Mouse (Mus musculus): ENCODE measurements around the gene Nedd9. TPM values are rescaled to one million over a fixed set of nuclear protein-coding genes. Genes with fewer than 3 reads are reported as not detected.

Gene Nedd9
- polyA plus RNA-seq (2015; fragmentation: Nextera tagmentation; extraction: Ambion mirVana), result 19.2 and 26.2 TPM in 2 replicates

GRCm38 (mm10) chr13:41486606-41487408, at the start of gene Nedd9:
TSS of gene Nedd9 (minus strand) at chr13:41487362.
- peak within 1 kb of the TSS; percentile 52; the same call in 1 of the 2 replicates for H3K27ac ChIP-seq
- peak; percentile 66; the same call in 1 of the 2 replicates for ATAC-seq (replicated peaks; ENCODE audit: insufficient number of reproducible peaks, insufficient read depth, low FRiP score, low read depth)
- H3K36me3 ChIP-seq, result no peaks in the 10 kb centered on the region
- H3K4me1 ChIP-seq (replicated peaks), result no peaks in the 10 kb centered on the region
- H3K4me2 ChIP-seq, result peak within 1 kb of the TSS; percentile 16; the same call in 1 of the 2 replicates
- no peaks in the 10 kb centered on the region for H3K9me3 ChIP-seq (replicated peaks)
- 47% methylated on average over 15 of the region's 15 CpGs for WGBS
- peak within 1 kb of the TSS; percentile 7; the same call in 1 of the 2 replicates for H3K4me3 ChIP-seq
- no peak within 1 kb of the TSS for H3K9ac ChIP-seq
- no peaks in the 10 kb centered on the region for H3K27me3 ChIP-seq

DNA sequence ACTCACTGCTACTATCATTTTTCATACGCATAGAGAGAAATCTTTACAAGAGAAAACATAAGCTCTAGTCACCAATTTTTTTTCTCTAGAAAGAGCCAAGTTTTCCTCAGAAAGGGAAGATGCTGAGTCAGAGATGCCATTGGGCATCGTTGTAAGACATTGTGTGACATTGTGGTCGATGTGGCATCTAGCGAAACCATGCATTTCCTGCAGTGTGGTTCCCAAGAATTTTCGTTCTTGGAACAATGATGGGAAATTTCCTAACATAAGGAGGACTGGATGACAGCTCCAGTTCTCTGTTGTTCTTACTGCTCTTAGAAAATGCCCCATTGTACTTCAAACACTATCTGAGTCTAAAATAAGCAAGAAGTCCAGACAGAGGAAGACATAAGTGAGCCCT, 45.5 kb upstream of the Nedd9 start:
- 63% methylated on average over 5 of the region's 5 CpGs for whole genome bisulfite sequencing
- no peak overlapping the region for H3K4me3 ChIP-seq
- H3K27me3 ChIP-seq, result no peaks in the 10 kb centered on the region
- H3K9me3 ChIP-seq (replicated peaks), result no peaks in the 10 kb centered on the region
- no peak overlapping the region for H3K9ac ChIP-seq
- H3K36me3 ChIP-seq, result no peaks in the 10 kb centered on the region
- no peak overlapping the region for H3K27ac ChIP-seq
- no peak for ATAC-seq (replicated peaks; ENCODE audit: insufficient number of reproducible peaks, insufficient read depth, low FRiP score, low read depth)
- H3K4me1 ChIP-seq (replicated peaks), result no peaks in the 10 kb centered on the region
- H3K4me2 ChIP-seq, result no peak overlapping the region

- no peak overlapping the region for H3K9ac ChIP-seq
- no peak overlapping the region for H3K27ac ChIP-seq
- ATAC-seq (replicated peaks; ENCODE audit: insufficient number of reproducible peaks, insufficient read depth, low FRiP score, low read depth), result no peak
- H3K4me1 ChIP-seq (replicated peaks), result no peaks in the 10 kb centered on the region
- no peak overlapping the region for H3K4me3 ChIP-seq
- no peaks in the 10 kb centered on the region for H3K27me3 ChIP-seq
- no peak overlapping the region for H3K4me2 ChIP-seq
- H3K36me3 ChIP-seq, result no peaks in the 10 kb centered on the region
- no peaks in the 10 kb centered on the region for H3K9me3 ChIP-seq (replicated peaks)
Observed at GRCm38 (mm10) chr13:41530326-41530725, 43.2 kb upstream of the Nedd9 start.

DNA sequence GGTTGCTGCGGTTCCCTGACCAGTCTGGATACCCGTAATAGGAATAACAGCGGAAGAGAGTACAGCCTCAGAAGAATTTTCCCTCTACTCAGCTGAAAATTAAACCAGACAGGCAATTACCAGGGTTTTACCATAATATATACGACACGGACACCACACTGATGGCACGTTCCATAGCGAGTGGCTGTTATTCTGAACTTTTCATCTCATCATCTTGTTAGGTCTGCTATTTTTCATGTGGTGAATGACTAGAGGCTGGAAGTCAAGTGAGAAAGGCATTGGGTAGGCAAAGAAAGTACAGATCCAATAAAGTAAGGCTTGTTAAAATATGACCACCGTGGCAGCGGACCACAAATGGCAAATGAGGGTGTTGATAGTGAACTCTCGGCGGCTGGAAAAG, 37.0 kb upstream of the Nedd9 start:
- no peak overlapping the region for H3K4me3 ChIP-seq
- no peaks in the 10 kb centered on the region for H3K4me1 ChIP-seq (replicated peaks)
- no peaks in the 10 kb centered on the region for H3K27me3 ChIP-seq
- no peaks in the 10 kb centered on the region for H3K36me3 ChIP-seq
- H3K4me2 ChIP-seq, result no peak overlapping the region
- 93% methylated on average over 11 of the region's 11 CpGs for WGBS
- no peak for ATAC-seq (replicated peaks; ENCODE audit: insufficient number of reproducible peaks, insufficient read depth, low FRiP score, low read depth)
- H3K9ac ChIP-seq, result no peak overlapping the region
- no peak overlapping the region for H3K27ac ChIP-seq
- H3K9me3 ChIP-seq (replicated peaks), result no peaks in the 10 kb centered on the region

DNA sequence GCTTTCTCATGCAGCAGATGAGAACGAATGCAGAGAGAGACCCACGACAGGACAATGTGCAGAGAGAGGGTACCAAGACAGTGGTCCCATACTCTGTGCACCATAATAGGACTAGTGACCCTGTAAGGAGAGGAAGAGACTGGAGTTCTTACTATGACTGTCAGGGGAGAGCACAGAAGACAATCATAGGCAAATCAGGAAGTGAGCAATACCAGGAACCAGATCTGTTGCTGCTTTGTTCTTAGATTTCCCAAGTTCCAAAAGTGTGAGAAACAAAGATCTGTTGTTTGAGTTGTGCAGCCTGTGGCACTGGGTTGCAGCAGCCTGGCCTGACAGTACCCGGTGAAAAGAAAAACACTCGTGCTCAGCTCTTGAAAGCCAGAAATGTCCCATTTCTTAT, 34.1 kb upstream of the Nedd9 start:
- WGBS, result 78% methylated on average over 4 of the region's 4 CpGs
- Histone ChIP-seq H3K4me3 (no peak overlapping the region), H3K27ac (no peak overlapping the region), H3K9me3 (replicated peaks) (no peaks in the 10 kb centered on the region), H3K4me2 (no peak overlapping the region), H3K9ac (no peak overlapping the region), H3K27me3 (no peaks in the 10 kb centered on the region), H3K36me3 (no peaks in the 10 kb centered on the region), H3K4me1 (replicated peaks) (no peaks in the 10 kb centered on the region)
- ATAC-seq (replicated peaks; ENCODE audit: insufficient number of reproducible peaks, insufficient read depth, low FRiP score, low read depth), result no peak

DNA sequence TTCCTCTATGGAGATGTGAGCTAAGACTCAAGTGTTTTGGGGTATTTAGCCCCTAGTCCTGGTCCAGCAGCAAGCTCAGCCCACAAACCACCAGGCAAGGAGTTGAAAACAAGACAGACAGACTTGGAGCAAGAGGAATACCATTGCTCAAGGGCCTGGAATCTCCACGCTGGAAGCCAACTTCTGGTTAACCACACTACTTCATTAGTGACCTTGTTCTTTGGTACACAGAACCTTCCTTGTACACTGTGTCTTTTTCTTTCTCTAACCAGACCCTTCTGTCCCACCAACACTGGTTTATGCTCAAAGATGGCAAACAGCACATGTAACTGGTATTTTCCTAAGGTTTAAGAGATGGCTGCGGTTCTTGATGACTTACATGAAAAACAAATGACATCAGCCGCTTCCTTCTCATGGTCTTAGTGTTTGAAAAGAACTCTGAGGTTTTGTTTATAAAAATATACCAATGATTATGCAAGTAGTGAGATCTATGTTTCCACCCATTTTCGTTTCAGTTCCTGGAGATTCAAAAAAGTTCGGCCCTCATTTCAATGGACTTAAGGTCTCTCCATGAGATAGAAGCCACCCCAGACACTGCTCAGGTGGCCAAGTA, 33.5 kb upstream of the Nedd9 start:
- Histone ChIP-seq H3K4me3 (no peak overlapping the region), H3K27ac (no peak overlapping the region), H3K4me1 (replicated peaks) (no peaks in the 10 kb centered on the region), H3K9me3 (replicated peaks) (no peaks in the 10 kb centered on the region), H3K9ac (no peak overlapping the region), H3K36me3 (no peaks in the 10 kb centered on the region), H3K4me2 (no peak overlapping the region), H3K27me3 (no peaks in the 10 kb centered on the region)
- 84% methylated on average over 5 of the region's 5 CpGs for WGBS
- ATAC-seq (replicated peaks; ENCODE audit: insufficient number of reproducible peaks, insufficient read depth, low FRiP score, low read depth), result no peak

- no peak for ATAC-seq (replicated peaks; ENCODE audit: insufficient number of reproducible peaks, insufficient read depth, low FRiP score, low read depth)
Observed at GRCm38 (mm10) chr13:41519792-41520191, 32.6 kb upstream of the Nedd9 start.

GRCm38 (mm10) chr13:41517193-41517592, 30.0 kb upstream of the Nedd9 start:
- no peak for ATAC-seq (replicated peaks; ENCODE audit: insufficient number of reproducible peaks, insufficient read depth, low FRiP score, low read depth)
- H3K4me3 ChIP-seq, result no peak overlapping the region
- no peaks in the 10 kb centered on the region for H3K9me3 ChIP-seq (replicated peaks)
- no peaks in the 10 kb centered on the region for H3K4me1 ChIP-seq (replicated peaks)
- H3K9ac ChIP-seq, result no peak overlapping the region
- H3K4me2 ChIP-seq, result no peak overlapping the region
- H3K27ac ChIP-seq, result no peak overlapping the region
- H3K36me3 ChIP-seq, result no peaks in the 10 kb centered on the region
- 84% methylated on average over 4 of the region's 4 CpGs for WGBS
- no peaks in the 10 kb centered on the region for H3K27me3 ChIP-seq

More at GRCm38 (mm10) chr13:41519792-41520191, 32.6 kb upstream of the Nedd9 start:
- Histone ChIP-seq H3K4me1 (replicated peaks) (no peaks in the 10 kb centered on the region), H3K4me3 (no peak overlapping the region), H3K27me3 (no peaks in the 10 kb centered on the region), H3K9ac (no peak overlapping the region), H3K4me2 (no peak overlapping the region), H3K9me3 (replicated peaks) (no peaks in the 10 kb centered on the region), H3K36me3 (no peaks in the 10 kb centered on the region), H3K27ac (no peak overlapping the region)
- 53% methylated on average over 4 of the region's 4 CpGs for WGBS

- no peak for ATAC-seq (replicated peaks; ENCODE audit: insufficient number of reproducible peaks, insufficient read depth, low FRiP score, low read depth)
- Histone ChIP-seq H3K27ac (no peak overlapping the region), H3K27me3 (no peaks in the 10 kb centered on the region), H3K9me3 (replicated peaks) (no peaks in the 10 kb centered on the region), H3K4me2 (no peak overlapping the region), H3K4me3 (no peak overlapping the region), H3K9ac (no peak overlapping the region), H3K4me1 (replicated peaks) (peaks cover 9% of the 10 kb centered on the region), H3K36me3 (no peaks in the 10 kb centered on the region)
- WGBS, result 66% methylated on average over 4 of the region's 4 CpGs
Observed at GRCm38 (mm10) chr13:41515749-41516148, 28.6 kb upstream of the Nedd9 start.

GRCm38 (mm10) chr13:41514918-41515317, 27.8 kb upstream of the Nedd9 start:
- Histone ChIP-seq H3K4me2 (no peak overlapping the region), H3K27me3 (no peaks in the 10 kb centered on the region), H3K36me3 (no peaks in the 10 kb centered on the region), H3K4me1 (replicated peaks) (peaks cover 12% of the 10 kb centered on the region), H3K9me3 (replicated peaks) (no peaks in the 10 kb centered on the region), H3K4me3 (no peak overlapping the region), H3K27ac (no peak overlapping the region), H3K9ac (no peak overlapping the region)
- 73% methylated on average over 8 of the region's 8 CpGs for WGBS
- no peak for ATAC-seq (replicated peaks; ENCODE audit: insufficient number of reproducible peaks, insufficient read depth, low FRiP score, low read depth)

DNA sequence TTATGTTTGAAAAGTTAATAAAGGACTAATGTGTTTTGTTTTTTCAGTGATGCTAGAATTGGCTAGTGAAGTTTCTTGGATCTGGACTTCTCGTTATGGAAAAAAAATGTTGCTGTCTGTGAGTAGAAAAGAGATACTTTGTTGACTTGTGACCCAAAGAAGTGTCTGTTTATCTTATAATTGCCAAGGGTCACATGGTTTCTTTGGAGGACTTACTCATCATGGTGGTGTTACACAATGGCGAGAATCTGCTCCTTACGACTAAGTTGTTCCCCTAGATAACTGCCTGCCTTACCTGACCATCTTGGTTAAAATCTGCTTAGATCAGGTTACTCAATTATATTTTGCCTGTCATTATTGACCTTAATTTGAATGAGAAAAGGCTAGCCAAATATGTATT, 26.3 kb upstream of the Nedd9 start:
- Histone ChIP-seq H3K9me3 (replicated peaks) (no peaks in the 10 kb centered on the region), H3K4me3 (no peak overlapping the region), H3K9ac (no peak overlapping the region), H3K4me1 (replicated peaks) (peaks cover 12% of the 10 kb centered on the region), H3K27me3 (no peaks in the 10 kb centered on the region), H3K4me2 (no peak overlapping the region), H3K27ac (no peak overlapping the region), H3K36me3 (no peaks in the 10 kb centered on the region)
- WGBS, result 88% methylated on average over 3 of the region's 3 CpGs
- ATAC-seq (replicated peaks; ENCODE audit: insufficient number of reproducible peaks, insufficient read depth, low FRiP score, low read depth), result no peak

DNA sequence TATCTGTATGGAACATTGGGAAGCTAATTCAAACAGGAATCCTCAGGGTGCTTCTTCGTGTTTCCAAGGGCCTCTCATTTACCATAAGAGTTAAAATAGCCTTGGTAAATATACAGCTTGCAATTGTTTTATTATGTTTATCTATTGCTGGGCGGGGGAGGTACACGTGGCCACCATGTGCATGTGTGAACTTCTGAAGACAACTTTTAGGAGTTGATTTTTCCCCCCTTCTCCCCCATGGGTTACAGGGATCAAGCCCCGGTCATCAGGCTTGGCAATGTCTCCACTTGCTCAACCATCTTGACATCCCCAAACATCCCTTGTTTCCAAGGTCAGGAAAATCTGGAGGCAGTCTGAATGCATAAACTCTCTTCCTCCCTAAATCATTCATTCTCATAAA, 25.1 kb upstream of the Nedd9 start:
- Histone ChIP-seq H3K36me3 (no peaks in the 10 kb centered on the region), H3K27me3 (no peaks in the 10 kb centered on the region), H3K4me3 (no peak overlapping the region), H3K9ac (no peak overlapping the region), H3K4me2 (no peak overlapping the region), H3K9me3 (replicated peaks) (no peaks in the 10 kb centered on the region), H3K27ac (no peak overlapping the region), H3K4me1 (replicated peaks) (peaks cover 12% of the 10 kb centered on the region)
- WGBS, result 81% methylated on average over 4 of the region's 4 CpGs
- ATAC-seq (replicated peaks; ENCODE audit: insufficient number of reproducible peaks, insufficient read depth, low FRiP score, low read depth), result no peak

All from heart, embryonic 15.5 days (tissue).